Mouse (Mus musculus): ENCODE results near the gene Ctdspl2. TPM values are rescaled to one million over a fixed set of nuclear protein-coding genes. Genes with fewer than 3 reads are reported as not detected.

The Ctdspl2 gene
- total RNA-seq, 2 experiments from 2014 or later = 38.9 to 39.4 TPM

DNA sequence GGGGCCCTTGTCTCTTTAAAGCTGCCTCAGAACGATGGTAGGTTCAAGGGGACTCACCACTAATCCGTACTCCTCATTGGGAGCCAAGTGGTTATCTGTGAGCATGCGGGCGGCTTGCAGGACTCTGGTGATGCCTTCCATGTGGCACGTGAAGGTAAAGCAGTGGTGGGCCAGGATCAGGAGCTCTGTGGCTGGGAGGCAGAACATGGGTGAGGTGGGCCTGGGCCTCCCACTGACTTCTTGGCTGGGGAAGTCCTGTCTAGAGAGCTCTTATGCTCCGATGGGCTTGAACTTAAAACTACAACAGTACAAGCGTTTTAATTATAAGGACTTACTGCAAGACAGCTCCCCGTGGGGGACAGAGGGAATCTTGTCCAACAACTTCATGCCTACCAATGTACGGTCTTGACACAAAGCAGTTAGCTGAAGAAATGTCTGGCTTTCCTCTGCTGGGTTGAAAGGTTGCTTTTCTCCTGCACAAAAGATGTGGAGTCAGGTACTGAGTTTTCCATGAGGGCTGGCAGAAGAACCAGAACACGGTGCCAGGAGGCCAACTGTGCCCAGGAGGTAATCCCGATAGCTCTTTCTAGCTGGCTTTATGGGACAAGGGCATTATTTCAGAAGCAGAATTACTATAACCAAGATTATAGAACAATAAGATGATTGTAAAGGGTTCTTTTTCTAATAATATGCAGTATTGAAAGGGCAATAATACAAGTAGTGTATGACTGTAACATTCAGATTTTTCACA is 103.7 kb downstream of the Ctdspl2 start:
- DNase-seq = no peak

Small RNA genes within 50 kb of the gene (microRNA-seq; reads per million reads assigned to microRNA genes)
- gene Gm47314 = 0 reads per million in 2 experiments

Other genes with a start within 250 kb of the Ctdspl2 start
- 10 to 100 TPM; 34.8 to 39.0 TPM for gene Frmd5, start 148.9 kb upstream of the Ctdspl2 start, total RNA-seq (2021)
- 100 to 1,000 TPM in 1 of 2 experiments, 10 to 100 TPM in 1; 97.9 to 115 TPM for gene Casc4, start 89.0 kb upstream of the Ctdspl2 start, total RNA-seq (2021)
- gene Mageb3, start 91 bp downstream of the Ctdspl2 start, total RNA-seq (2021) = under 1 TPM; 0.22 to 0.30 TPM
- 10 to 100 TPM; 18.4 TPM for gene Eif3j1, start 72.5 kb downstream of the Ctdspl2 start, total RNA-seq (2021)
- gene Spg11, start 162.4 kb downstream of the Ctdspl2 start, total RNA-seq (2021) = 10 to 100 TPM; 15.2 to 16.5 TPM
- gene B2m, start 191.7 kb downstream of the Ctdspl2 start, total RNA-seq (2021) = 100 to 1,000 TPM in 1 of 2 experiments, 10 to 100 TPM in 1; 99.2 to 107 TPM
- gene Trim69, start 204.7 kb downstream of the Ctdspl2 start, total RNA-seq (2021) = not detected
- under 1 TPM in 1 of 2 experiments, not detected in 1; 0.12 TPM for gene Patl2, start 230.2 kb downstream of the Ctdspl2 start, total RNA-seq (2021)
- not detected for gene Terb2, start 230.3 kb downstream of the Ctdspl2 start, total RNA-seq (2021)

All from layer of hippocampus, postnatal 36 days (tissue).